Mouse (Mus musculus) T-helper 1 cell (primary cell): ENCODE data around the gene Vmn1r152.
"Not testable (repeated sequence)": the region's sequence is repeated elsewhere in the genome, so short reads cannot be mapped to it uniquely, and the experiment has no call there.

Source experiments
- in situ Hi-C: fragments of 300-600 bp; cut with MboI, MseI; formaldehyde crosslinking; loops from one replicate; pipeline ENCODE4 v1.15.1; 2025; ENCODE audit warnings: high pct_unique_total_duplicates

Vmn1r152 gene

DNA sequence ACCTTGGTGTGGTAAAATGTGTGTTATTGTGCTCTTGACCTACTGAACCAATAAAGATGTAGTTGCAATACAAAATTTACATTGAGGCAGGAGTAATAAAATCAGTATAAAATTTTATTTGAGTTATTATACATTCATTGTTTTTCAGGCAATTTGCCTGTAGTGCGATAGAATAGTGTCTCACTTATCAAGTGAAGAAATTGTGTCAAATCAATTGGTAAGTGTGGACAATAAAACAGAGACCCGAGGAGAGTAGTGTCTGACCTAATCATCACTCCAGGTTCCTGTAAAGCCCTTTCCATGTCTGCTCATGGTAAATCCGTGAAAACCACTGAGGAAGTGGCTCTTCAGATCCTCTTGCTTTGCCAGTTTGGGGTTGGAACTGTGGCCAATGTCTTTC, at the start of gene Vmn1r152:
TSS of gene Vmn1r152 (plus strand) at position 301 of the 400 bp plus-strand sequence.
- in situ Hi-C loops = not testable (repeated sequence)

DNA sequence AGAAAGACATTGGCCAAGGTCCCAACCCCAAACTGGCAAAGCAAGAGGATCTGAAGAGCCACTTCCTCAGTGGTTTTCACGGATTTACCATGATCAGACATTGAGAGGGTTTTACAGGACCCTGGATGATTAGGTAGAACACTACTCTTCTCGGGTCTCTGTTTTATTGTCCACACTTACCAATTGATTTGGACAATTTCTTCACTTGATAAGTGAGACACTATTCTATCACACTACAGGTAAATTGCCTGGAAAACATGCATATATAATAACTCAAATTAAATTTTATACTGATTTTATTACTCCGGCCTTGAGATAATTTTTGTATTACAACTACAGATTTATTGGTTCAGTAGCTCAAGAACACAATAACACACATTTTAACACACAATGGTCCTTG, 23.2 kb upstream of the Vmn1r152 start, which contains the start of gene Vmn1r151:
TSS of gene Vmn1r151 (minus strand) at position 101 of the 400 bp plus-strand sequence.
- in situ Hi-C loops = not testable (repeated sequence)

DNA sequence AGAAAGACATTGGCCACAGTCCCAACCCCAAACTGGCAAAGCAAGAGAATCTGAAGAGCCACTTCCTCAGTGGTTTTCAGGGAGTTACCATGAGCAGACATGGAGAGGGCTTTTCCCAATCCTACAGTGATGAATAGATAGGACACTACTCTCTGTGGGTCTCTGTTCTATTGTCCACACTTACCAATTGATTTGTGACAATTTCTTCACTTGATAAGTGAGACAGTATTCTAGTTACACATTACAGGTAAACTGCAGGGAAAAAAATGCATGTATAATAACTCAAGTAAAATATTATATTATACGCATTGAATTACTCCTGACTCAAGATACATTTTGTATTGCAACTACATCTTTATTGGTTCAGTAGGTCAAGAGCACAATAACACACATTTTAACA, 12.0 kb downstream of the Vmn1r152 start, which contains the start of gene Gm8677:
TSS of gene Gm8677 (minus strand) at position 101 of the 400 bp plus-strand sequence.
- in situ Hi-C loops = not testable (repeated sequence)

GRCm38 (mm10) chr7:22565243-22565642, 42.5 kb downstream of the Vmn1r152 start, which contains the start of gene Gm4201:
Gene Gm4201, minus strand, starts transcription at chr7:22565343.
- in situ Hi-C loops = not testable (repeated sequence)
